Mouse (Mus musculus): Measurements from ENCODE around the gene Krt77. TPM values are rescaled to one million over a fixed set of nuclear protein-coding genes. Genes with fewer than 3 reads are reported as not detected.
A peak's percentile ranks its signal among the peaks of the same experiment; 100 is the strongest.

Gene Krt77
- total RNA-seq (2017), result not detected in 2 replicates

- no peak for ATAC-seq (replicated peaks; ENCODE audit: low read depth, poor library complexity, severe bottlenecking)
Measured at GRCm38 (mm10) chr15:101869431-101869830, at the start of gene Krt77. Krt77 (minus strand) TSS chr15:101869705.

- no peak for ATAC-seq (replicated peaks; ENCODE audit: low read depth, poor library complexity, severe bottlenecking)
Measured at GRCm38 (mm10) chr15:101916072-101916471, 46.6 kb upstream of the Krt77 start.

GRCm38 (mm10) chr15:101904849-101905248 is 35.3 kb upstream of the Krt77 start:
- no peak for ATAC-seq (replicated peaks; ENCODE audit: low read depth, poor library complexity, severe bottlenecking)

- ATAC-seq (replicated peaks; ENCODE audit: low read depth, poor library complexity, severe bottlenecking), result no peak
Measured at GRCm38 (mm10) chr15:101902171-101903149, 33.0 kb upstream of the Krt77 start.

DNA sequence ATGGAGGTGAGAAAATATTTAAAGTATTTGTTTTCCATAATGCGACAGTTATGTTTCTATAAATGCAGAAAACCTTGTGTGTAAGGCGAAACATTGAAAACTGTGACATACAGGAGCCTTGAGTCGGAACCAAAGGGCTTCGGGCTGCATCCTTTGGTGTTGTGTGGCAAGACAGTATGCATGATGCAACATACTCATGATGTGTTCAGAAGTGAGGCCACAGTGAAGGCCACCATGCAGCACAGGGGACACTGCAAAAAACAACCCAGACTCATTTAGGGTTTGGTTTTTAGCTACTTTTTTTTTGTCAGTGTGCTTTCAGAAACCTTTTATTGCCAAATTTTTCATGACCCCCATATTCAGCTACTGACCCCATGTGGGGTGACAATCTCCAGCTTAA is 25.7 kb upstream of the Krt77 start:
- no peak for ATAC-seq (replicated peaks; ENCODE audit: low read depth, poor library complexity, severe bottlenecking)

- ATAC-seq (replicated peaks; ENCODE audit: low read depth, poor library complexity, severe bottlenecking), result no peak
Measured at GRCm38 (mm10) chr15:101892820-101893219, 23.3 kb upstream of the Krt77 start, which contains the start of gene Krt76. Krt76 (minus strand) TSS chr15:101892920.

GRCm38 (mm10) chr15:101879776-101880175 is 10.3 kb upstream of the Krt77 start:
- no peak for ATAC-seq (replicated peaks; ENCODE audit: low read depth, poor library complexity, severe bottlenecking)

- ATAC-seq (replicated peaks; ENCODE audit: low read depth, poor library complexity, severe bottlenecking), result no peak
Measured at GRCm38 (mm10) chr15:101878041-101878440, 8.5 kb upstream of the Krt77 start.

DNA sequence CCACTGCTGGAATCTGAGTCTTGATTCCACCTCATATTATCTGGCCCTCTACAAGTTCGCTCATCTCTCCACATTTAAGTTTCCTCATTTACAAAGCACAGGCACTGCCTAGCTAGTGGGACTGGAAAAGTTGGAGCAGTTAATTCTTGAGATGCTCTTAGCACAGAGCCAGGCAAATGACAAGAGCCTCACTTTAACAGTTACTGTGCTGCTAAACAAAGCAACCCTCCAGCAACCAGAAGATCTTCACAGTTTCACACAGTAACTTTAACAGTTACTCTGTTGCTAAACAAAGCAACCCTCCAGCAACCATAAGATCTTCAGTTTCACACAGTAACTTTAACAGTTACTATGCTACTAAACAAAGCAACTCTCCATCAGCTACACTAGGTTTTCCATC is 4.9 kb upstream of the Krt77 start:
- ATAC-seq (replicated peaks; ENCODE audit: low read depth, poor library complexity, severe bottlenecking), result no peak

- no peak for ATAC-seq (replicated peaks; ENCODE audit: low read depth, poor library complexity, severe bottlenecking)
Measured at GRCm38 (mm10) chr15:101873231-101873630, 3.7 kb upstream of the Krt77 start.

DNA sequence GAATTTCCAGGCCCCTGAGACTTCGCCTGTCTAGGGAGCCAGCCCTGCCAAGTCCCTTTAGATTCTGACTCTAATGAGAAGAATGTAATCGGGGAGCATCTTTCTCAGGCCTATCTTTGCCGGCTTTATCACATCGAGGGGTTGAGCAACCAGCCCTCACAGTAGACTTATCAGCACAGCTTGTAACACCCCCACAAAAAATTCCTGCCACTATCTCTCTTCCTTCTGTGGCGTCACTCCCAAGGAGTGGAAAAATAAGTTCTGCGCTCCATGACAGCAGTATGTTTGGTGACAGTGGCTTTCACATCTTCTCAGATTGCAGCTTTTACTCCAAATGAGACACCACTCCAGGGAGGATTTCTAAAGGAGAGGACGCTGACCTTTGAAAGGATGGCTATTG is 2.8 kb downstream of the Krt77 start:
- ATAC-seq (replicated peaks; ENCODE audit: low read depth, poor library complexity, severe bottlenecking), result no peak

GRCm38 (mm10) chr15:101860421-101861130 is 8.9 kb downstream of the Krt77 start:
- ATAC-seq (replicated peaks; ENCODE audit: low read depth, poor library complexity, severe bottlenecking), result no peak

DNA sequence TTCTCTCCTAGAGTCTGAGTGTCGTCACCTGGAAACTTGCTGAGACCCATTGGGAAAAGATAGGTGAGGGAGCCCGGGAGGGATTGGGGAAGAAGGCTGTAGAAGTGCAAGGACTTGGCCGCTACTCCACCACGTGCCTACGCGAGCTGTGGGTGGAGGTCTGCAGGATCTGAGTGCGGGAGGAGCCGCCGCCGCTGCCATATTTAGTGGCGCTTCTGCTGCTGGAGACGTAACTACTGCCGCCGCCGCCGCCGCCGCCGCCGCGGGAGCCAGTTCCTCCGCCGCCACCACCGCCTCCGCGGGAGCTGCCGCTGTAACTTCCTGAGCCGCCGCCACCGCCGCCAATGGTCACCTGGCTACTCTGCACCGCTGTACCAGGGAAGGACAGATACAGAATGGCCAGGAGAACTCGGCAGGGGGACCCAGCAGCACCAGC is 9.8 kb downstream of the Krt77 start:
- ATAC-seq (replicated peaks; ENCODE audit: low read depth, poor library complexity, severe bottlenecking), result peak; percentile 72

DNA sequence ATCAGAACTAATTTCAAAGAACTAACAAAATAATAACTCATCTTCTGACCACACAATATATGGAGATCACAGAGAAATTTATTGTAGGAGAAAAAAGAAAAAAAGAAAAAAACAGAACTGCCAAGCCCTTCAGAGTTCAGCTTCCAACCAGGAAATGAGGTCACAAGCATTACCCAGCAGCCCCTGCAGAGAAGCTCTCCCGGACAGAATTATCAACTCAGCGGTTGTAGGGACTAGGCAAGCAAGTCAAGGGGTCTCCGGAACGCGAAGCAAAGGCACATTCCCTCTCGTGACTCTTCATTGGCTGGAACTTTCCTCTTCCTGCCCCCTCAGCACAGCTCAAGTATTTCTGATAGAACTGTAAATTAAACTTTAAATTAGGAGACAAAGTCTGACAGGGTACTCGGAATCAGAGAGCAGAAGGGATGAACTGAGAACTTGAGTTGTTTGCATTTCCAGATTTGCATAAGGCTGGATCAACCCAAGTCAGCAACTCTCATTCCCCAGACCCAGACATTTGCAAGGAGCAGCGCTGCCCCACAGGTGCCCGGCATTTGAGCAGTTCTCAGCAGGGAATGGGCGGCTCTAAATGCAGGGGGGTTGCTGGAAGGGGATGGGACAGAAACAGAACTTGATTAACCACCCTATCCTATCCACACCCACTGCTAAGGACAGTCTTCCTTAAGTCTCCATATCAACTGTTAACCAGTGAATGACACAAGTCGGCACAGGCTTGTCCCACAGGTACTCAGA is 10.7 kb downstream of the Krt77 start:
- 0 out of 2 replicates have a peak, but pooled peaks have one; percentile 42 for ATAC-seq (replicated peaks; ENCODE audit: low read depth, poor library complexity, severe bottlenecking)

DNA sequence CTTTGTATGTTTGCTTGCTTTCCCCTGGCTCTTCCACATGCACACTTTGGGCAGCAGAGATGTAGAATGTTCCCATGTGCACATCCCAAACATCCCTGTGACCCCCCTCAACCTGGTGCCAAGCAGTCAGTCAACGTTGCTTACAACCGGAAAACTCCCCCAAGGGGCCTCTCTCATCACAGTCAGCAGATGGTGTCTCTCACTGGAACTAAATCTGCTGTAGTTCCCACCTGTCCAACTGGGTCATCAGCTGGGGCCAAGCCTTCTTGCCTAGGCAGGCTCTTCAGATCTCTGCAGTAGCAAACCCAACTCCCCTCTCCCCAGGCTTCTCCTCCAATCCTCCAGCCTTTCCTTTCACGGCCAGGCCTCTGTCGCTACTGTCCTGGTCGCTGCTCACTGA is 12.8 kb downstream of the Krt77 start:
- ATAC-seq (replicated peaks; ENCODE audit: low read depth, poor library complexity, severe bottlenecking), result no peak

GRCm38 (mm10) chr15:101855732-101856131 is 13.8 kb downstream of the Krt77 start:
- no peak for ATAC-seq (replicated peaks; ENCODE audit: low read depth, poor library complexity, severe bottlenecking)

GRCm38 (mm10) chr15:101854294-101854693 is 15.2 kb downstream of the Krt77 start:
- ATAC-seq (replicated peaks; ENCODE audit: low read depth, poor library complexity, severe bottlenecking), result no peak

DNA sequence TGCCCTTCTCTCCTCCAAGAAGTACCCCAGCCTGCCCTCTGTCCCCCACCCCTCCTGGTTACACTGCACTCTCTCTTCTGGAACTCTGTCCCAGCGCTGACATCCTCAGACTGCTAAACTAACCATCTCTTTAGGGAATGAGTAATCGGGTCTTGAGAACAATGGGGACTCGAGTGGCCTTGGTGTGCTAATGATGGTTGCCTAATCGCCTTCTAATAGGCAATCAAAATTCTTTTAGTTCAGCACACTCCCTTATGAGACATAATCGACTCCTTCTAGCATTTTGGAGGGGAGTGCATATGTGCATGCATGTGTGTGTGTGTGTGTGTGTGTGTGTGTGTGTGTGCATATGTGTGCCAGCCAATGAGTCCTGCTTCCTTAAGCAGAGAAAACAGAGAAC is 16.9 kb downstream of the Krt77 start:
- ATAC-seq (replicated peaks; ENCODE audit: low read depth, poor library complexity, severe bottlenecking), result no peak

DNA sequence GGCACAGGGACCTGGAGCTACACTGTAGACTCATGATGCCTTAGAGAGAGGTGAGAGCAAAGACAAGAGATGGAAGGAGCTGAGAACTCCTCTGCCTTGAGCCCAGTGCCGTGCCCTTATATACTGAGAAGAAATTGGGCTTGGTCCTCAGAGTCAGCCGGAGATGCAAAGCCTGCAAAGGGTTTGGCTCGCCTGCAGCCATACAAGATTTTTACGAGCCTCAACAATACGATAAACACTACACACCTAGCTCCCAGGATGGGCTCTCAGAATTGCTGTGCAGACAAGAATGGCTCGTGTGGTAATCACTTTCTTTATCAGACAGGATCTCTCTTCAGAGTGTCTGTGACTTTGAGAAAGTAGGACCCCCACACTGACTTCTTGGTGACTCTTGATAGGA is 18.8 kb downstream of the Krt77 start, which contains the start of gene Krt1:
Krt1 (minus strand) TSS at position 101 of the 400 bp plus-strand sequence.
- no peak for ATAC-seq (replicated peaks; ENCODE audit: low read depth, poor library complexity, severe bottlenecking)

DNA sequence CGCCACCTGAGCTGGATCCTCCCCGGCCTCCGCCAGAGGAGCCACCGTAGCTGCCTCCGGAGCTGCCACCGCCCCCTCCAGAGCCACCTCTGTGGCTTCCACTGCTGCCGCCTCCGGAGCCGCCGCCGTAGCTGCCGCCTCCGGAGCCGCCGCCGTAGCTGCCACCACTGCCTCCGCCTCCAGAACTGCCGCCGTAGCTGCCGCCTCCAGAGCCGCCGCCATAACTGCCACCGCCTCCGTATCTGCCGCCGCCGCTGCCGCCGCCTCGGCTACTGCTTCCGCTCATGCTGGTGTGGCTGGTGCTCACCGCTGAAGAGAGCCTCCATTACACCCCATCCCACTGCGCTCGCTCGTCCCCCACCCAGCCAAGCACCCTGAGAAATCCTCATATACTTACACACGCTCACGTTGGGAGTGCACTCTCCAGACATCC is 23.5 kb downstream of the Krt77 start:
- peak; percentile 92 for ATAC-seq (replicated peaks; ENCODE audit: low read depth, poor library complexity, severe bottlenecking)
